Mouse (Mus musculus): ENCODE results near the gene Rasa4.

DNA sequence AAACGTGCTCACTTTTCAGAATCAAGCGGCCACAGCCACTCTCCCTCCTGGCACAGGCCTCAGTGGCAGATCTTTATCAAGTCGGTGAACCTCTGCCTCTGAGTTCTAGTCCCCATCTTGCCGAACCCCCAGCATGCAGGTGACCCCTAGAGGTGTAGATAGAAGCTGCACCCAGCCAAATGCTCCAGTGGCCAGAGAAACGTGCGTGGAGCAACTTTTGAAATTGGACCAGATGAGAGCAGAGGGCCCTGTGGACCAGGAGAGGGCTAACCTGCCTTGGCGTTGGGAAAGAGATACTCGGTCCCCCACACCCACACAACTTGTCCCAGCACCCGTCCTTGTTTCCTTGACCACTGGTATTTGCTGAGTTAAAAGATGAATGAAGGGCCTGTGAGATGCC is 38.3 kb upstream of the Rasa4 start:
- TF ChIP-seq POLR2AphosphoS5 (IDR thresholded peaks at IDR 0.05; ENCODE audit: borderline replicate concordance, low read depth, low read length) (no peak), CTCF (IDR thresholded peaks at IDR 0.05 in 2 of 3, conservative IDR thresholded peaks at IDR 0.05 in 1 of 3; ENCODE audit: control insufficient read depth in 1 of 3, insufficient read depth in 1 of 3, low read depth in 2 of 3, low read length in 3 of 3, poor library complexity in 1 of 3, severe bottlenecking in 1 of 3) (peak; percentile 53 to 72 (median 68)), TBP (IDR thresholded peaks at IDR 0.05; ENCODE audit: low read depth, low read length) (no peak)
